Mouse (Mus musculus) CH12.LX (cell line): ENCODE data around the gene Spata31d1b. TPM values are rescaled to one million over a fixed set of nuclear protein-coding genes. Genes with fewer than 3 reads are reported as not detected.

Experiments
- DNase-seq: peaks from one replicate; pipeline ENCODE4 v3.0.0-alpha.2; 2013; ENCODE audit errors: extremely low read depth
- H3K27ac ChIP-seq: 2 replicates; pipeline ENCODE4 v1.5.1; 2012; ENCODE audit warnings: low read depth, mild to moderate bottlenecking, control low read depth, moderate library complexity; ENCODE audit not compliant: insufficient read depth
- H3K27me3 ChIP-seq: replicated peaks from 2 replicates; pipeline ENCODE3; 2012; ENCODE audit warnings: inconsistent platforms
- H3K36me3 ChIP-seq, 2 experiments: replicated peaks in 1 of 2; 2 replicates each; pipeline versions ENCODE3 to v1.6.1; 2012; ENCODE audit warnings: inconsistent platforms in 1 of 2, low read length in 1 of 2, mild to moderate bottlenecking in 1 of 2, mixed read lengths in 1 of 2, moderate library complexity in 1 of 2; ENCODE audit not compliant: control insufficient read depth in 1 of 2, insufficient read depth in 1 of 2
- H3K4me1 ChIP-seq, 2 experiments: 2 replicates each; pipeline ENCODE4 v1.6.1; 2012; ENCODE audit warnings: inconsistent platforms in 1 of 2, moderate library complexity in 1 of 2; ENCODE audit not compliant: insufficient read depth in 2 of 2, control insufficient read depth in 1 of 2
- H3K4me2 ChIP-seq: 2 replicates; pipeline ENCODE4 v1.6.1; 2012; ENCODE audit warnings: low read depth, mild to moderate bottlenecking, control low read depth; ENCODE audit not compliant: poor library complexity, insufficient read depth, severe bottlenecking
- H3K4me3 ChIP-seq, 3 experiments: fragments of 150-350 bp in 1 of 3; sonication (generic) in 1 of 3; replicated peaks in 1 of 3; 2 replicates each; pipeline versions ENCODE3 to v1.5.1; 2011 to 2012; ENCODE audit warnings: low read depth in 2 of 3, low read length in 2 of 3, mild to moderate bottlenecking in 2 of 3, moderate library complexity in 2 of 3, control low read depth in 1 of 3, improper control_type of control experiment in 1 of 3, inconsistent platforms in 1 of 3, mixed read lengths in 1 of 3; ENCODE audit not compliant: poor library complexity in 1 of 3
- H3K79me2 ChIP-seq: replicated peaks from 2 replicates; pipeline ENCODE4 v1.6.1; 2012; ENCODE audit warnings: mild to moderate bottlenecking, moderate library complexity; ENCODE audit not compliant: control insufficient read depth, poor library complexity, insufficient read depth, severe bottlenecking; ENCODE audit errors: extremely low read depth
- H3K9ac ChIP-seq: 2 replicates; pipeline ENCODE4 v1.6.1; 2012; ENCODE audit warnings: low read depth, mild to moderate bottlenecking, control low read depth, moderate library complexity; ENCODE audit not compliant: insufficient read depth
- H3K9me3 ChIP-seq: replicated peaks from 2 replicates; pipeline ENCODE3; 2012; ENCODE audit warnings: low read length, inconsistent platforms, mixed read lengths
- BHLHE40 ChIP-seq: IDR thresholded peaks from 2 replicates; pipeline ENCODE4 v1.6.1; 2011; ENCODE audit warnings: mild to moderate bottlenecking, low read depth, low read length, improper control_type of control experiment
- CHD1 ChIP-seq: IDR thresholded peaks from 2 replicates; pipeline ENCODE4 v1.6.1; 2012; ENCODE audit warnings: low read depth, low read length, improper control_type of control experiment, inconsistent platforms
- CHD2 ChIP-seq: IDR thresholded peaks from 2 replicates; pipeline ENCODE4 v1.6.1; 2011; ENCODE audit warnings: low read length, improper control_type of control experiment
- E2F4 ChIP-seq: IDR thresholded peaks from 2 replicates; pipeline ENCODE4 v1.6.1; 2011; ENCODE audit warnings: low read depth, low read length, improper control_type of control experiment; ENCODE audit not compliant: insufficient replicate concordance
- EP300 ChIP-seq: IDR thresholded peaks from 2 replicates; pipeline ENCODE4 v1.6.1; 2011; ENCODE audit warnings: low read length, improper control_type of control experiment
- ETS1 ChIP-seq: conservative IDR thresholded peaks from 2 replicates; pipeline ENCODE4 v1.6.1; 2012; ENCODE audit warnings: low read depth, mild to moderate bottlenecking, inconsistent platforms, low read length, improper control_type of control experiment, moderate library complexity
- GABPA ChIP-seq: IDR thresholded peaks from 2 replicates; pipeline ENCODE4 v1.6.1; 2012; ENCODE audit warnings: low read depth, low read length, improper control_type of control experiment, inconsistent platforms; ENCODE audit not compliant: insufficient replicate concordance
- HCFC1 ChIP-seq: IDR thresholded peaks from 2 replicates; pipeline ENCODE4 v1.6.1; 2012; ENCODE audit warnings: low read depth, mild to moderate bottlenecking, inconsistent platforms, low read length, improper control_type of control experiment
- IRF4 ChIP-seq: IDR thresholded peaks from 2 replicates; pipeline ENCODE4 v1.6.1; 2014; ENCODE audit warnings: low read depth, mild to moderate bottlenecking, inconsistent platforms, low read length, improper control_type of control experiment
- JUN ChIP-seq: IDR thresholded peaks from 2 replicates; pipeline ENCODE4 v1.6.1; 2011; ENCODE audit warnings: low read depth, mild to moderate bottlenecking, low read length, improper control_type of control experiment, moderate library complexity; ENCODE audit not compliant: insufficient read depth
- JUND ChIP-seq: conservative IDR thresholded peaks from 2 replicates; pipeline ENCODE4 v1.6.1; 2011; ENCODE audit warnings: low read depth, low read length, improper control_type of control experiment
- MAFK ChIP-seq: IDR thresholded peaks from 2 replicates; pipeline ENCODE4 v1.6.1; 2011; ENCODE audit warnings: low read length, improper control_type of control experiment; ENCODE audit not compliant: insufficient replicate concordance
- MAX ChIP-seq: IDR thresholded peaks from 2 replicates; pipeline ENCODE4 v1.6.1; 2011; ENCODE audit warnings: low read length, improper control_type of control experiment
- MAZ ChIP-seq: IDR thresholded peaks from 2 replicates; pipeline ENCODE4 v1.6.1; 2012; ENCODE audit warnings: low read depth, mild to moderate bottlenecking, inconsistent platforms, low read length, improper control_type of control experiment, moderate library complexity
- MEF2A ChIP-seq: IDR thresholded peaks from 2 replicates; pipeline ENCODE4 v1.6.1; 2014; ENCODE audit warnings: low read depth, mild to moderate bottlenecking, inconsistent platforms, low read length, improper control_type of control experiment, borderline replicate concordance
- MXI1 ChIP-seq: IDR thresholded peaks from 2 replicates; pipeline ENCODE4 v1.6.1; 2011; ENCODE audit warnings: mild to moderate bottlenecking, low read depth, low read length, improper control_type of control experiment
- MYC ChIP-seq: IDR thresholded peaks from 2 replicates; pipeline ENCODE4 v1.6.1; 2011; ENCODE audit warnings: low read depth, mild to moderate bottlenecking, improper control_type of control experiment, low read length
- NELFE ChIP-seq: IDR thresholded peaks from 2 replicates; pipeline ENCODE4 v1.6.1; 2011; ENCODE audit warnings: low read depth, low read length, improper control_type of control experiment
- NRF1 ChIP-seq: IDR thresholded peaks from 2 replicates; pipeline ENCODE4 v1.6.1; 2014; ENCODE audit warnings: low read depth, mild to moderate bottlenecking, inconsistent platforms, low read length, improper control_type of control experiment, moderate library complexity
- PAX5 ChIP-seq: IDR thresholded peaks from 2 replicates; pipeline ENCODE4 v1.6.1; 2012; ENCODE audit warnings: low read length, inconsistent platforms, mixed read lengths
- POLR2A ChIP-seq: IDR thresholded peaks from 2 replicates; pipeline ENCODE4 v1.6.1; 2011; ENCODE audit warnings: low read depth, mild to moderate bottlenecking, improper control_type of control experiment, low read length
- RAD21 ChIP-seq: IDR thresholded peaks from 2 replicates; pipeline ENCODE4 v1.6.1; 2011; ENCODE audit warnings: low read depth, mild to moderate bottlenecking, low read length, improper control_type of control experiment, moderate library complexity
- RCOR1 ChIP-seq: conservative IDR thresholded peaks from 2 replicates; pipeline ENCODE4 v1.6.1; 2012; ENCODE audit warnings: low read depth, mild to moderate bottlenecking, inconsistent platforms, low read length, improper control_type of control experiment
- SIN3A ChIP-seq: IDR thresholded peaks from 2 replicates; pipeline ENCODE4 v1.6.1; 2012; ENCODE audit warnings: low read length, improper control_type of control experiment, inconsistent platforms
- SMC3 ChIP-seq: IDR thresholded peaks from 2 replicates; pipeline ENCODE4 v1.6.1; 2011; ENCODE audit warnings: low read depth, low read length, improper control_type of control experiment
- TBP ChIP-seq: conservative IDR thresholded peaks from 2 replicates; pipeline ENCODE4 v1.6.1; 2011; ENCODE audit warnings: low read depth, low read length, improper control_type of control experiment
- TCF12 ChIP-seq: IDR thresholded peaks from 2 replicates; pipeline ENCODE4 v1.6.1; 2014; ENCODE audit warnings: low read depth, mild to moderate bottlenecking, inconsistent platforms, low read length, improper control_type of control experiment
- UBTF ChIP-seq: IDR thresholded peaks from 2 replicates; pipeline ENCODE4 v1.6.1; 2012; ENCODE audit warnings: low read depth, mild to moderate bottlenecking, inconsistent platforms, low read length, improper control_type of control experiment, moderate library complexity
- USF1 ChIP-seq: IDR thresholded peaks from 2 replicates; pipeline ENCODE4 v1.6.1; 2014; ENCODE audit warnings: low read depth, mild to moderate bottlenecking, inconsistent platforms, low read length, improper control_type of control experiment
- USF2 ChIP-seq: conservative IDR thresholded peaks from 2 replicates; pipeline ENCODE4 v1.6.1; 2011; ENCODE audit warnings: low read depth, low read length, improper control_type of control experiment
- ZC3H11A ChIP-seq: IDR thresholded peaks from 2 replicates; pipeline ENCODE4 v1.6.1; 2012; ENCODE audit warnings: low read depth, mild to moderate bottlenecking, inconsistent platforms, low read length, improper control_type of control experiment
- ZKSCAN1 ChIP-seq: IDR thresholded peaks from 2 replicates; pipeline ENCODE4 v1.6.1; 2012; ENCODE audit warnings: low read depth, inconsistent platforms, low read length, improper control_type of control experiment, borderline replicate concordance
- ZMIZ1 ChIP-seq: IDR thresholded peaks from 2 replicates; pipeline ENCODE4 v1.6.1; 2012; ENCODE audit warnings: low read depth, mild to moderate bottlenecking, inconsistent platforms, low read length, improper control_type of control experiment
- dilution Hi-C: fragments of 300-500 bp; cut with MboI; formaldehyde crosslinking; loops from 2 replicates; pipeline ENCODE4 v1.14.3; 2020; ENCODE audit warnings: low sequenced_read_pairs; ENCODE audit not compliant: extremely low pct_unique_long_range_greater_than_20kb, extremely low pct_ligation_motif_present
- in situ Hi-C: fragments of 300-500 bp; cut with MboI; formaldehyde crosslinking; loops from 3 replicates; pipeline ENCODE4 v1.14.3; 2019; ENCODE audit warnings: low sequenced_read_pairs, low pct_ligation_motif_present, low pct_unique_long_range_greater_than_20kb, mixed read lengths
- polyA plus RNA-seq: library from polyadenylated mRNA; unstranded; fragments of >175 nt; gene quantifications from 2 replicates; pipeline ENCODE4 v1.2.1, GENCODE M21; 2012; ENCODE audit warnings: low read depth; ENCODE audit not compliant: insufficient read length
- total RNA-seq, 2 experiments: library from RNA; depleted of rRNA; stranded (reverse); fragments of 300-350 nt in 1 of 2; fragments of >200 nt in 1 of 2; gene quantifications; 2 replicates each; pipeline ENCODE4 v1.2.3; 2012 to 2014

Spata31d1b gene
- total and polyA plus RNA-seq, 3 experiments, result 0.09 to 0.30 (median 0.27) TPM

GRCm38 (mm10) chr13:59710230-59710629, 1.9 kb upstream of the Spata31d1b start, which contains the start of gene Spata31d1a:
Gene Spata31d1a, minus strand, starts transcription at chr13:59710330.
- in situ Hi-C loops, result no loop called here
- Histone ChIP-seq H3K4me2 (no peak within 1 kb of the TSS), H3K36me3 (no peaks in the 10 kb centered on the region), H3K79me2 (no peaks in the 10 kb centered on the region), H3K4me3 (no peak within 1 kb of the TSS), H3K27me3 (peaks cover 2% of the 10 kb centered on the region), H3K9me3 (no peaks in the 10 kb centered on the region), H3K27ac (no peak within 1 kb of the TSS), H3K4me1 (peaks cover 15 to 23% of the 10 kb centered on the region in 2 experiments), H3K9ac (no peak within 1 kb of the TSS)
- no peak for TF ChIP-seq MYC
- TF ChIP-seq ZC3H11A, result no peak
- no peak for DNase-seq
- dilution Hi-C loops, result no loop called here

DNA sequence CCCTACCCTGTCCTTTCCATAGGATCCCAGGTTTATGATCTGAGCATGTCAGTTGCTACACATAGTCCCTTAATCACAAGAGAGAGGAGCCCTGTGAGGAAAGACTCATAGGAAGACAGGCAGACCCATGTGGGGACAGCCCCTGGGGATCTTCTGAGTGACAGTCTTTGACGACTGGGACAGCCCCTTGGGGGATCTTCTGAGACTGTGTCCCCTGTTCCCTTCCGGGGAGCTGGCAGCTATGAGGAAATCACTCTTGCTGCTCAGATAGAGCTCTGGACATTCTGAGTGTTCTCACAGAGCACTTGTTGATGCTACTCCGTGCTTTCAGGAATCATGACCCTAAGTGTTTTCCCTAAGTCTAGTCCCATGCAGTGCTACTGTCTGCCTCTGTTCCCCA, 1.6 kb downstream of the Spata31d1b start:
- H3K79me2 ChIP-seq, result no peaks in the 10 kb centered on the region
- no peak overlapping the region for H3K9ac ChIP-seq
- H3K4me3 ChIP-seq, result no peak overlapping the region
- peaks cover 15 to 27% of the 10 kb centered on the region in 2 experiments for H3K4me1 ChIP-seq
- in situ Hi-C loops (no loop called here), dilution Hi-C loops (no loop called here)
- no peak overlapping the region for H3K27ac ChIP-seq
- no peaks in the 10 kb centered on the region for H3K36me3 ChIP-seq
- H3K27me3 ChIP-seq, result peaks cover 4% of the 10 kb centered on the region
- DNase-seq, result peak; percentile 92
- peak overlapping the region; percentile 64 for H3K4me2 ChIP-seq
- no peaks in the 10 kb centered on the region for H3K9me3 ChIP-seq
- 0 out of 2 replicates have a peak, but pooled peaks have one; percentile 5 for TF ChIP-seq NRF1
- TF ChIP-seq MAX, result no peak; the same call in 1 of the 2 replicates
- TF ChIP-seq EP300, result peak; percentile 81
- TF ChIP-seq GABPA, result no peak
- no peak for TF ChIP-seq MAFK
- no peak for TF ChIP-seq SIN3A
- 0 out of 2 replicates have a peak, but pooled peaks have one; percentile 37 for TF ChIP-seq TBP
- TF ChIP-seq NELFE, result no peak
- TF ChIP-seq ZKSCAN1, result no peak
- TF ChIP-seq HCFC1, result no peak
- TF ChIP-seq MYC, result peak; percentile 33; the same call in 1 of the 2 replicates
- TF ChIP-seq ZMIZ1, result no peak
- TF ChIP-seq ZC3H11A, result no peak
- peak; percentile 53; the same call in 1 of the 2 replicates for TF ChIP-seq TCF12
- no peak for TF ChIP-seq USF1
- no peak for TF ChIP-seq UBTF
- no peak for TF ChIP-seq PAX5
- no peak for TF ChIP-seq CHD2
- TF ChIP-seq CHD1, result no peak
- TF ChIP-seq MXI1, result no peak; the same call in 1 of the 2 replicates
- TF ChIP-seq JUND, result no peak
- no peak for TF ChIP-seq USF2
- no peak for TF ChIP-seq RCOR1
- TF ChIP-seq SMC3, result no peak
- TF ChIP-seq IRF4, result peak; percentile 74
- TF ChIP-seq JUN, result no peak
- TF ChIP-seq RAD21, result no peak
- TF ChIP-seq POLR2A, result no peak
- no peak for TF ChIP-seq E2F4
- TF ChIP-seq MEF2A, result peak; percentile 59; the same call in 1 of the 2 replicates
- peak; percentile 64 for TF ChIP-seq ETS1
- no peak; the same call in 1 of the 2 replicates for TF ChIP-seq BHLHE40
- no peak for TF ChIP-seq MAZ
